Mouse (Mus musculus) thymus, postnatal 0 days (tissue): Measurements from ENCODE around the gene Gm34302. TPM values are rescaled to one million over a fixed set of nuclear protein-coding genes. Genes with fewer than 3 reads are reported as not detected.
"Not testable (repeated sequence)": the region's sequence is repeated elsewhere in the genome, so short reads cannot be mapped to it uniquely, and the experiment has no call there.

ENCODE experiments used
- DNase-seq: peaks from one replicate; pipeline ENCODE4 v3.0.0-alpha.2; 2015; ENCODE audit warnings: low spot score
- polyA plus RNA-seq: library from polyadenylated mRNA; unstranded; fragments of >200 nt; fragmentation: Nextera tagmentation; extraction: Ambion mirVana; gene quantifications from 2 replicates; pipeline ENCODE4 v1.2.1, GENCODE M21; 2015

Gm34302 gene
- not detected in 2 replicates for polyA plus RNA-seq

DNA sequence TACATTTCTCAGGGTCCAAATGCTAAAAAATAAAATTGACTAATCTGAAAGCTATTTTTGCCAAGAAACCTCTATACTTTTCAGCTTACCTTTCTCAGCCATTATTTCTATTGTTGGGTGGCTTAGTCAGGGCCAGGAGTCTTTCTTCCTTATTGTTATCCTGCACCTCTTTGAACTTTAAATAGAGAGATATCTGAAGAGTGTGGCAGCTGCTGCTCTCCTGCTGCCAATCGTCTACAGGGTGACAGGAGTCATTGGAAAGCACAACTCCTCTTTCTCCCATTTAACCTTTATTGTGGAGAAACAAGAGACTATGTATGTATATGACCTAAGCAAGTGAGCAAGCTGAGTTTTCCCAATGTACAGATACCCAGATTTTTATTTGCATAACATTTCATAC lies at the start of gene Gm34302:
TSS of gene Gm34302 (minus strand) at position 154 of the 400 bp plus-strand sequence.
- no peak for DNase-seq

DNA sequence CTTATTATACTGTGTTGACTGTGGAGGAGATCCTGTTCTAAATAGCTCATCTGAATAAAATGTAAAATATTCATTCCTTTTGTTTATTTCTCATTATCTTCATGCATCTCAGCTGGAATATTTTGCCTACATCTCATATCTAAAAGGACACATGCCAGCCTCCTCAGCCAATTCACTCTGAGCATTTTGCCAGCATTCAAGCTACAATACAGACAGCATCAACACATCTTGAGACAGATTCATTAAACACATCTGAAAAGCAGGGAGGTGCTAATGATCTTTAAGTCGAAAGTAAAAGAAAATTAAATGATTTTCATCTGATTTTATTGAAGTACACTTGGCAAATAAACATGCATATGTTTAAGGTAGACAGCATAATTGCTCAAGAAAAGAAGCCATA lies 48.2 kb upstream of the Gm34302 start:
- no peak for DNase-seq

DNA sequence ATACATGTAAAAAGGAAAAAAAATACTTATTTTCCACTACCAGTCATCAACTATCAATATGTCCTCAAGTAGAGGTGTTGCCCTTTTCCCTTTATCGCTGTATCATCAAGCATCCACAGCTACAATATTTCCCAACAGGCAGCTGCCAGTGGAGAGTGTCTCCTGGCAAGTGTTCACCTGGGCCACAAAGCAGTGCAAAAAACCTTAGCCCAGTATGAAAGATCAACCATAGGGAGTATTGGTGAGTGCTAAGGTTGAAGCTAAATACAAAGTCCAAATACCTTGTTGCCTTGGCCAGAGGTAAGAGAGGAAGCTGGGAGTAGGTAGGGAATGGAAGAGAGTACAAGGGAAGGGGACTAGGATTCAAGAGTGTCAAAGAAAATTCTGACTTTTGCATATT lies 34.0 kb upstream of the Gm34302 start:
- DNase-seq = no peak

DNA sequence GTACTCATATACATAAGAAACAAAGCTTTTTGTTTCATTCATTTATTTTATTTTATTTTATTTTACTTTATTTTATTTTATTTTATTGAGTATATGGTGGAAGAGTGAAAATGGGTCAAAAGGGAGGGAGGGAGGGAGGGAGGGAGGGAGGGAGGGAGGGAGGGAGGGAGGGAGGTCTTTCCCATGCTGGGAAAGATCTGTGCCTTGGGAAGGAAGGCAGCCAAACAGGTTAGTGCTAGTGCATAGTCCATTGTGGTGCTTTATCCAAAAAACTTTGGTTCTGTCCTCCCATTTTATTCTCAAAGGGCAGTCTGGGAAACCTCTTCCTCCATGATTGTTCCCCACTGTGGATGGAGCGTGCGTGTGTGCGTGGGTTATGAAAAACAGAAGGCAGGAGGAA lies 32.6 kb upstream of the Gm34302 start:
- not testable (repeated sequence) for DNase-seq

DNA sequence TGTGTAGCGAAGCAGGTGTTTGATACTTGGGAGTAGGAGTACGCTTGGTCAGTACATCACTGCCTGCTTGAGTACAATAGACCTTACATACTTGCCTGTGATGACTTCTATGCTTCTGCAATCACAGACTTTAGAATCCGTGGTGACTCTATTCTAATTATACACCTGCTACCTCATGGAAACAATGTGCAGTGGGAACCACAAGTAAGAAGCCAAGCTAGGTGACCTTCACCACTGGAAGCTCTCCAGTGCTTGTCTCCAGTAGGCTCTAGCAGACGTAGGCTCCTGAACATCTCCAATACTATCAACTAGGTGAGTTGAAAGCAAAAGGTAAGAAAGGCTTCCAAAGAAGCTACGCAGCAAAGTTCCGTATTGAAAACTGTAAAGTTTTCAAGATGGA lies 27.6 kb upstream of the Gm34302 start:
- no peak for DNase-seq

DNA sequence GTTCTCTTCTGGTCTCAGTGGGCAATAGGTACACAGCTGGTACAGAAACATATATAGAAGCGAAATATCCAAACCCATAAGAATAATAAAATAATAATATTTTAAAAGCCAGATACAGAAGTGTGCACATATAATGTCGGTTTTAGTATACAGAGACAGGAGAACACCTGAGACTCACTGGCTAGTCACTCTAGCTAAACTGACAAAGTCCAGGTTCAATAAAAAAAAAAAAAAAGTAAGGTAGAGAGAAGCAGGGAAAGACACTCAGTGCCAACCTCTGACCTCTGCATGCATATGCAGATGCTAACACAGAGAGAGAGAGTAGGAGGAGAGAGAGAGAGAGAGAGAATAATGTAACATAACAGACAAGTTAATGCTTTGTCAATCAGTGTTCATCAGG lies 25.8 kb upstream of the Gm34302 start:
- no peak for DNase-seq

DNA sequence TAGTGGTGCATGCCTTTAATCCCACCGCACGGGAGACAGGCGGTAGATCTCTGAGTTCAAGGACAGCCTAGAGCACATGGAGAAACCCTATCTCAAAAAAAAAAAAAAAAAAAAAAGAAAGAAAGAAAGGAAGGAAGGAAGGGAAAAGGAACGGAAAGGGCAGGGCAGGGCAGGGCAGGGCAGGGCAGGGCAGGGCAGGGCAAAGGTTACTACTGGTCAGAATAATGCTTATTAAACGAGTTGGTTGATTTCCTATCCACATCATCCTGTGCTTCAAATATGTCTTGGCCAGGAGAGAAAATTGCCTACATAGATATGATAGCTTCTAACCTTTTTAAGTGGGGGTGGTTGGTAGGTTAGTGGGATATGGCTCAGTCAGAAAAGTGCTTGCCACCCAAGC lies 25.2 kb upstream of the Gm34302 start:
- no peak for DNase-seq

DNA sequence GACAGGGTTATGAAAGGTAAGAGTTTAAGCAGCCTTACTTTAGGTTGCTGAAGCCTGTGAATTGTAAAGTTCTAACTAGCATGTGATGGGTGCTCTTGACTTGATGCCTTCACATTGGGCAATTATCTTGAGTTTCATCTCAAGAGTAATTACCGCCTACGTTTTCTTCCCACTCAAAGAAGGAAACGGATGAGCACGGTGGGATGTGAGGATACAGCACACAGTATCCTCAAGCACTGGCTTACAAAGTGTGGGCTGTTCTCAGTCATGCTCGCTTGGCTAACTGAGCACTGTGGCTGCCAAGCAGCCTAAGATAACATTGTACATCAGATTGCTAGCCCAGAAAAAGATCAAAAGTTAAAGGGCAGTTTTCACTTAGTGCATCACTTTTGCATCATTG lies 20.8 kb upstream of the Gm34302 start:
- no peak for DNase-seq

DNA sequence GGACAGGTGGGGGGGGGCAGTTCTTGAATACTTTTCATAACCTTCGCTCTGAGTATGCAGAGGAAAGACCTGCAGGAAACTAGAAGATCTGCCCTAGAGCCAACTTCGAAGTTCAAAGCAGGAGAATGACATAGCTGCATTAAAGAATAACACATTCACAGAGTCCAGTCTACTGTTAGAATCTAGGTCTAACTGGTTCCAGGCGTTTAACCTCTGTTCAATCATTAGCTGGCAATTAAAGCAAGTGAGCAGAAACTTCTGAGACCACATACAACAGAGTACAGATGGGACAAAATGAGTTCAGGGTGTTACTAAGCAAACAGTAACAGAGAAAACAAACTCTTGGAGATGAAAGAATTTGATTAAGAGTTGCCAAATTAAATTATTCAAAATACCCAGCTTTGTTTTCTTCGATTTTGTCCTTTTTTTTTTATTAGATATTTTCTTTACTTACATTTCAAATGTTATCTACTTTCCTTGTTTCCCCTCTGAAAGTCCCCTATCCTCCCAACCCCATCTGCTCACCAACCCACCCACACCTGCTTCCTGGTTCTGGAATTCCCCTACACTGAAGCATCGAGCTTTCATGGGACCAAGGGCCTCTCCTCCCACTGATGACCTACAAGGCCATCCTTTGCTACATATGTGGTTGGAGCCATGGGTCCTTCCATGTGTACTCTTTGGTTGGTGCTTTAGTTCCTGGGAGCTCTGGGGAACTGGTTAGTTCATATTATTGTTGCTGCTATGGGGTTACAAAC lies 11.1 kb upstream of the Gm34302 start:
- no peak for DNase-seq

DNA sequence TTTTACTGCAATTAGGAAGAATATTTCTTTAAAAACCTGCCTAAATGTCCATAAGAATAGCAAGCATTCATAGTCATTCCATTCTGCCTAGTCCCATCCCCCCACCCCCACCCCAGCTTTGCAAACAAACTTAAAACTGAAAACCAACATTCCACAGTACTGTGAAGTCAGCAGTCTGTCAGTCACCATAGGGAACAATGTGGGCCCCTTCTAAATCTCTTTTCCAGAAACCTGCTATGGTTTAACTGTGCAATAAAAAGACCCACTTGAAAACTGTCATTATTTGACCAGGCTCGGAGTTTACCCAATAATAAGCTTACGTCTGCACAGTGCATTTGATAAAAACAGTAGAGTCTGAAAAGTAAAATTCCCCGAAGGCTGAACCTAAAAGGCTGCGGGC lies 9.9 kb upstream of the Gm34302 start:
- DNase-seq = no peak

DNA sequence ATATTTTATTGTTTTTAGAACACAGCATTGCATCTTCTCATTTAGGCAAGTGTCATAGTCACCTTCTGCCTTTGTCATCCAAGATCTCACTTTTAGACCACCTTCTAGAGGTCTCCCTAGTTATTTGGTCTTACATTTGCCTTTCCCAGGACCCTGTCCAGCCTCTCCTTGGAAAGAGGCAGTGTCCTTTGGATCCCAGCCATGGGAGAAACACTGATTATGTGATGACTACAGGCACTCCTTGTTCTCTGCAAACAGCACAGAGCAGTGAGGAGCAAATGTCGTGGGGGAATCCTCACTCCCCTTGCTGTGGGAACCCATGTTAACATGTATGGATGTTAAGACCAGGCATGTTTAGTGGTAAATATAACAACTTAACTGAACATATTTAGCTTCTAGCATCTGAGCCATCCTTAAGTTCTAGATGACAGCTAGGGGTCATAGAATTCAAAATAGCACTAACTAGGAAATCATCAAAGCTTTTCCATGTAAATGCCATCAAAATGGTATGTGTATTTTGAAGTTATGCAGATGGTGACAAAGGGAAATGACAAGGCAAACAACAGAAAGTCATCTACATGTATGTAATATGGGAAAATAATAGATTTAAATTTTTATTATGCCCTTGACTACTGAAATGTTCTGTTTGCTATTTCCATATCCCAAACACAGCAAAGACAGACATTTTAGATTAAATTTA lies 43.1 kb downstream of the Gm34302 start:
- no peak for DNase-seq

DNA sequence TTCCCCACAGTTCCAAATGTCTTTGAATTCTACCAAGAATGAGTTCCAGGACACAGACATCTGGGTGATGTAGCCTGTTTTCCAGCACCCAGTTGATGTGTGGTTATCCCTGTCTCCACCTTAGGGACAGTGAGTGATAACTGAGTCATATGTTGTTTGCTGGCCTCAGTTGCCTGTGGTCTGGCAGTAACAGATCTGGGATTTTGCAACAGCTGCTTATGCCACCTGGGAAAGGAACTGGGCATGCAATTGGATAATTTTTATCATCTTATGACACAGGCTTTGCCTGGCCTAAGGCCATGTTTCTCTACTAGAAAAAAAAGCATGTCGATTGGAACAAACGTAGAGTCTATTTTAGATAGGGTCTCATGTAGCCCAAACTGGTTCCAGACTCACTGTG lies 43.9 kb downstream of the Gm34302 start:
- DNase-seq = no peak

DNA sequence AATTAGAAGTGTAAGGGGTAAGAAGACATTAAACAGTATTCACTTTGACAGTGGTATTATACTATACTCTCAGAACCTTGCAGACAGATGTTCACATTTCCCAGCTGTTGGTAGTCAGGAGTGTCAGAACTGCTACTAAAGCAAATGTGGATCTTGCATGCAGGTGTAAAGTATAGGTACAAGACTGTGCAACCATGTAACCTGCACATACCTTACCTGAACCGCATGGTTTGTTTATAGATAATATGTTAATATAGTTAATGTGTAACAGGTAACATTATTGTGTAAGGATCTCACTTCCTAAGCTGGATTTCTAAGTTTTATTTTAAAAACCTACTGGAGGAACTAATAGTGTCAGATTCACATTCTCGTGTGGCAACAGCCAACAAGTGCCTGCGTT lies 44.8 kb downstream of the Gm34302 start:
- DNase-seq = no peak

Other genes with a start within 250 kb of the Gm34302 start
- gene Mme, start 242.3 kb downstream of the Gm34302 start, polyA plus RNA-seq = 2.7 and 3.0 TPM in 2 replicates